Mouse (Mus musculus): ENCODE results near the gene Chst11. TPM values are rescaled to one million over a fixed set of nuclear protein-coding genes. Genes with fewer than 3 reads are reported as not detected.
A peak's percentile ranks its signal among the peaks of the same experiment; 100 is the strongest.
"Not testable (repeated sequence)": the region's sequence is repeated elsewhere in the genome, so short reads cannot be mapped to it uniquely, and the experiment has no call there.

The Chst11 gene
- polyA plus RNA-seq, 1 experiment from 2014 or later, result 1.1 TPM

DNA sequence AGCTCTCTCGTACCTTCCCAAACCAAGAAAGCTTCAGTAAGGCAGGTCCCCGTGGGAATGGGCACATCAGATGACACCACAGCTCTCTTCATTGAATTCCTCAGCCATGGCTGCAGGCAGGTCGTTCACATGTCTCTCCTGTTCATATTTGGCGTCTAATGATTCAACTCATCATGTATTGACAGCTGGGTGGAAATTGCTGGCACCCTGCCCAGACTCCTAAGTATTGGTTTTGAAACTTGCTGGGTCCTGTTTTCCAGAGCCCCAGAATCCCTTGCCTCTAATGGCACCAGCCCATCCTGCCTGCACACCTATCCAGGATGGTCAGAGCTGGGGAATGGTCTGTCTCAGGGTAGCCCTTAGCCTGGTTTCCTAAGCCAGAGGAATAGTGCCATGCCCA, 127.0 kb downstream of the Chst11 start:
- H3K4me2 ChIP-seq (ENCODE audit: low read depth, low read length), result no peak overlapping the region
- no peak overlapping the region for H3K27ac ChIP-seq (ENCODE audit: low read length)
- no peak overlapping the region for H3K4me3 ChIP-seq (replicated peaks; ENCODE audit: low read length)
- no peak overlapping the region for H3K9ac ChIP-seq (ENCODE audit: low read length)
- 66% methylated on average over 4 of the region's 4 CpGs for WGBS
- H3K4me1 ChIP-seq (ENCODE audit: control insufficient read depth, insufficient read depth, low read length), result peaks cover 35% of the 10 kb centered on the region
- no peaks in the 10 kb centered on the region for H3K27me3 ChIP-seq (ENCODE audit: control insufficient read depth, insufficient read depth, low read length)
- no peaks in the 10 kb centered on the region for H3K9me3 ChIP-seq (replicated peaks; ENCODE audit: control insufficient read depth, low read length)
- no peaks in the 10 kb centered on the region for H3K36me3 ChIP-seq (ENCODE audit: control insufficient read depth, insufficient read depth, low read length)
- no peak for ATAC-seq (ENCODE audit: insufficient read depth, low FRiP score)

GRCm38 (mm10) chr10:83114564-83114963, 129.3 kb downstream of the Chst11 start:
- ATAC-seq (ENCODE audit: insufficient read depth, low FRiP score), result no peak
- no peaks in the 10 kb centered on the region for H3K27me3 ChIP-seq (ENCODE audit: control insufficient read depth, insufficient read depth, low read length)
- no peaks in the 10 kb centered on the region for H3K9me3 ChIP-seq (replicated peaks; ENCODE audit: control insufficient read depth, low read length)
- H3K36me3 ChIP-seq (ENCODE audit: control insufficient read depth, insufficient read depth, low read length), result no peaks in the 10 kb centered on the region
- WGBS, result 76% methylated on average over 5 of the region's 5 CpGs
- no peak overlapping the region for H3K4me3 ChIP-seq (replicated peaks; ENCODE audit: low read length)
- H3K4me1 ChIP-seq (ENCODE audit: control insufficient read depth, insufficient read depth, low read length), result peaks cover 33% of the 10 kb centered on the region
- no peak overlapping the region for H3K27ac ChIP-seq (ENCODE audit: low read length)
- H3K4me2 ChIP-seq (ENCODE audit: low read depth, low read length), result no peak overlapping the region
- no peak overlapping the region for H3K9ac ChIP-seq (ENCODE audit: low read length)

- 25% methylated on average over 11 of the region's 11 CpGs for WGBS
- Histone ChIP-seq H3K4me3 (replicated peaks; ENCODE audit: low read length) (no peak overlapping the region), H3K9me3 (replicated peaks; ENCODE audit: control insufficient read depth, low read length) (no peaks in the 10 kb centered on the region), H3K9ac (ENCODE audit: low read length) (no peak overlapping the region; the same call in 1 of the 2 replicates), H3K27ac (ENCODE audit: low read length) (no peak overlapping the region), H3K27me3 (ENCODE audit: control insufficient read depth, insufficient read depth, low read length) (no peaks in the 10 kb centered on the region), H3K4me2 (ENCODE audit: low read depth, low read length) (no peak overlapping the region), H3K36me3 (ENCODE audit: control insufficient read depth, insufficient read depth, low read length) (no peaks in the 10 kb centered on the region), H3K4me1 (ENCODE audit: control insufficient read depth, insufficient read depth, low read length) (peaks cover 36% of the 10 kb centered on the region)
- ATAC-seq (ENCODE audit: insufficient read depth, low FRiP score), result no peak
These were observed 131.6 kb downstream of the Chst11 start for GRCm38 (mm10) chr10:83116889-83117288.

GRCm38 (mm10) chr10:83117851-83118250, 132.6 kb downstream of the Chst11 start:
- 92% methylated on average over 6 of the region's 6 CpGs for WGBS
- ATAC-seq (ENCODE audit: insufficient read depth, low FRiP score), result no peak

GRCm38 (mm10) chr10:83118613-83119012, 133.3 kb downstream of the Chst11 start:
- WGBS, result 54% methylated on average over 3 of the region's 3 CpGs
- Histone ChIP-seq H3K27ac (ENCODE audit: low read length) (no peak overlapping the region), H3K9ac (ENCODE audit: low read length) (no peak overlapping the region)

More at GRCm38 (mm10) chr10:83117851-83118250, 132.6 kb downstream of the Chst11 start:
- Histone ChIP-seq H3K4me1 (ENCODE audit: control insufficient read depth, insufficient read depth, low read length) (peaks cover 34% of the 10 kb centered on the region), H3K36me3 (ENCODE audit: control insufficient read depth, insufficient read depth, low read length) (no peaks in the 10 kb centered on the region), H3K27ac (ENCODE audit: low read length) (no peak overlapping the region), H3K4me3 (replicated peaks; ENCODE audit: low read length) (no peak overlapping the region), H3K9me3 (replicated peaks; ENCODE audit: control insufficient read depth, low read length) (no peaks in the 10 kb centered on the region), H3K9ac (ENCODE audit: low read length) (no peak overlapping the region), H3K27me3 (ENCODE audit: control insufficient read depth, insufficient read depth, low read length) (no peaks in the 10 kb centered on the region), H3K4me2 (ENCODE audit: low read depth, low read length) (no peak overlapping the region)

DNA sequence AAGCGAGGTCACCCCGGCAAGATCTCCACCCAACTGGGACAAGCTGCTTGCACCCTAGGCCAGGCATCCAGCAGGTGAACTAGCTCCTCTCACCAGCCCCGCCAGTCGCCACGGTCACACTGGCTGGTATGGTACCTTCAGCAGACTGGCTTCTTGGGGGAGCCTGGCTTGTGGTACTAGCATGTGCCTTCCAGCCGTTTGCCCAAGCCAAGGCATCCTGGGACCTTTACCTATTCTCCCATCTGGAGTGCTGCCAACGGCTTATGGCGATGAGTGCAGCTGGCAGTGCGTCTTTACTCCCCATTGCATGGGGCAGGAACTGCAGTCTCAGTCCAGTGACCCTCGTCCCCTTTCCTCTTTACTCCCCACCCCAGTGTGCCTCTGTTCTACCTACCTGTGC, 133.7 kb downstream of the Chst11 start:
- H3K27me3 ChIP-seq (ENCODE audit: control insufficient read depth, insufficient read depth, low read length), result no peaks in the 10 kb centered on the region
- H3K4me2 ChIP-seq (ENCODE audit: low read depth, low read length), result no peak overlapping the region
- peaks cover 31% of the 10 kb centered on the region for H3K4me1 ChIP-seq (ENCODE audit: control insufficient read depth, insufficient read depth, low read length)
- H3K36me3 ChIP-seq (ENCODE audit: control insufficient read depth, insufficient read depth, low read length), result no peaks in the 10 kb centered on the region
- no peaks in the 10 kb centered on the region for H3K9me3 ChIP-seq (replicated peaks; ENCODE audit: control insufficient read depth, low read length)
- H3K4me3 ChIP-seq (replicated peaks; ENCODE audit: low read length), result no peak overlapping the region
- H3K9ac ChIP-seq (ENCODE audit: low read length), result no peak overlapping the region
- ATAC-seq (ENCODE audit: insufficient read depth, low FRiP score), result peak; percentile 11
- 72% methylated on average over 10 of the region's 10 CpGs for WGBS
- H3K27ac ChIP-seq (ENCODE audit: low read length), result no peak overlapping the region

More at GRCm38 (mm10) chr10:83118613-83119012, 133.3 kb downstream of the Chst11 start:
- Histone ChIP-seq H3K4me1 (ENCODE audit: control insufficient read depth, insufficient read depth, low read length) (peaks cover 31% of the 10 kb centered on the region), H3K27me3 (ENCODE audit: control insufficient read depth, insufficient read depth, low read length) (no peaks in the 10 kb centered on the region), H3K4me2 (ENCODE audit: low read depth, low read length) (no peak overlapping the region), H3K36me3 (ENCODE audit: control insufficient read depth, insufficient read depth, low read length) (no peaks in the 10 kb centered on the region), H3K4me3 (replicated peaks; ENCODE audit: low read length) (no peak overlapping the region), H3K9me3 (replicated peaks; ENCODE audit: control insufficient read depth, low read length) (no peaks in the 10 kb centered on the region)
- peak; percentile 51; the same call in 1 of the 2 replicates for ATAC-seq (ENCODE audit: insufficient read depth, low FRiP score)

GRCm38 (mm10) chr10:83119461-83119860, 134.2 kb downstream of the Chst11 start:
- not testable (repeated sequence) for H3K27me3 ChIP-seq (ENCODE audit: control insufficient read depth, insufficient read depth, low read length); H3K9ac ChIP-seq (ENCODE audit: low read length); H3K9me3 ChIP-seq (replicated peaks; ENCODE audit: control insufficient read depth, low read length); H3K36me3 ChIP-seq (ENCODE audit: control insufficient read depth, insufficient read depth, low read length); H3K27ac ChIP-seq (ENCODE audit: low read length); H3K4me3 ChIP-seq (replicated peaks; ENCODE audit: low read length); ATAC-seq (ENCODE audit: insufficient read depth, low FRiP score); H3K4me2 ChIP-seq (ENCODE audit: low read depth, low read length)
- WGBS, result 75% methylated on average over 8 of the region's 8 CpGs
- H3K4me1 ChIP-seq (ENCODE audit: control insufficient read depth, insufficient read depth, low read length), result peaks cover 31% of the 10 kb centered on the region

DNA sequence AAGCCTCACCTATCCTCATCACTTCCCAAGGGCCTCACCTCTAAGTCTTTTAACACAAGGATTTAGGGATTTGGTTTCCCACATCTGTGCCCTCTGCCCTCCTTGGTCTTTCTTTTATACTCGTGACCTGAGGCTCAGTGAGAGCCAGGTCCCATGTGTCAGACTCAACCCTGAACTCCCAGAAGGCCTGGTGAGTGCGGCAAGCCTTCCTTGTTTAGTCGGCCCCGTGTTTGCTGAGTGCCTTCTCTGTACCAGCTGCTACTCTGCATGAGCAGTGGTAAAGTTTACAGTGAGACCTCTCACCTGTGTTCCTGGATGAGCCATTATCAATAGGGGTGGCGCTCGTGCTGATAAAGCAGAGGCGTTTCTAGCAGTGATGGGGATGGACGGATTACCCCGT, 134.6 kb downstream of the Chst11 start:
- Histone ChIP-seq H3K4me1 (ENCODE audit: control insufficient read depth, insufficient read depth, low read length) (peaks cover 28% of the 10 kb centered on the region), H3K9ac (ENCODE audit: low read length) (no peak overlapping the region), H3K27me3 (ENCODE audit: control insufficient read depth, insufficient read depth, low read length) (no peaks in the 10 kb centered on the region), H3K36me3 (ENCODE audit: control insufficient read depth, insufficient read depth, low read length) (no peaks in the 10 kb centered on the region), H3K4me3 (replicated peaks; ENCODE audit: low read length) (no peak overlapping the region), H3K9me3 (replicated peaks; ENCODE audit: control insufficient read depth, low read length) (no peaks in the 10 kb centered on the region), H3K4me2 (ENCODE audit: low read depth, low read length) (no peak overlapping the region), H3K27ac (ENCODE audit: low read length) (no peak overlapping the region)
- WGBS, result 61% methylated on average over 9 of the region's 9 CpGs
- no peak for ATAC-seq (ENCODE audit: insufficient read depth, low FRiP score)

- no peak overlapping the region for H3K27ac ChIP-seq (ENCODE audit: low read length)
- H3K36me3 ChIP-seq (ENCODE audit: control insufficient read depth, insufficient read depth, low read length), result no peaks in the 10 kb centered on the region
- no peaks in the 10 kb centered on the region for H3K27me3 ChIP-seq (ENCODE audit: control insufficient read depth, insufficient read depth, low read length)
- H3K4me2 ChIP-seq (ENCODE audit: low read depth, low read length), result no peak overlapping the region
- H3K9me3 ChIP-seq (replicated peaks; ENCODE audit: control insufficient read depth, low read length), result no peaks in the 10 kb centered on the region
- WGBS, result 44% methylated on average over 3 of the region's 4 CpGs
- H3K9ac ChIP-seq (ENCODE audit: low read length), result no peak overlapping the region
- H3K4me3 ChIP-seq (replicated peaks; ENCODE audit: low read length), result no peak overlapping the region
- ATAC-seq (ENCODE audit: insufficient read depth, low FRiP score), result no peak
- peaks cover 26% of the 10 kb centered on the region for H3K4me1 ChIP-seq (ENCODE audit: control insufficient read depth, insufficient read depth, low read length)
These were observed 135.6 kb downstream of the Chst11 start for GRCm38 (mm10) chr10:83120938-83121337.

- Histone ChIP-seq H3K36me3 (ENCODE audit: control insufficient read depth, insufficient read depth, low read length) (no peaks in the 10 kb centered on the region), H3K9ac (ENCODE audit: low read length) (no peak overlapping the region), H3K4me2 (ENCODE audit: low read depth, low read length) (no peak overlapping the region), H3K4me1 (ENCODE audit: control insufficient read depth, insufficient read depth, low read length) (0 out of 2 replicates have a peak, but pooled peaks cover 3% of the 10 kb centered on the region), H3K9me3 (replicated peaks; ENCODE audit: control insufficient read depth, low read length) (no peaks in the 10 kb centered on the region), H3K4me3 (replicated peaks; ENCODE audit: low read length) (no peak overlapping the region), H3K27me3 (ENCODE audit: control insufficient read depth, insufficient read depth, low read length) (no peaks in the 10 kb centered on the region), H3K27ac (ENCODE audit: low read length) (no peak overlapping the region)
- WGBS, result 85% methylated on average over 3 of the region's 3 CpGs
- ATAC-seq (ENCODE audit: insufficient read depth, low FRiP score), result no peak
These were observed 139.3 kb downstream of the Chst11 start for GRCm38 (mm10) chr10:83124560-83124959.

All from stomach, embryonic 16.5 days (tissue).